Mouse (Mus musculus): ENCODE data around the gene C8a. TPM values are rescaled to one million over a fixed set of nuclear protein-coding genes. Genes with fewer than 3 reads are reported as not detected.

The C8a gene
- total RNA-seq (2021), result not detected

GRCm38 (mm10) chr4:104876323-104876722 lies at the start of gene C8a:
Gene C8a, minus strand, starts transcription at chr4:104876398.
- DNase-seq (ENCODE audit: low spot score in 2 of 2), result no peak
- intact Hi-C loops (cut with DNase I), result no loop called here

- DNase-seq (ENCODE audit: low spot score in 2 of 2), result no peak
- intact Hi-C loops (cut with DNase I), result no loop called here
Measured at GRCm38 (mm10) chr4:104925383-104925782, 49.2 kb upstream of the C8a start.

GRCm38 (mm10) chr4:104918017-104918416 lies 41.8 kb upstream of the C8a start:
- no peak for DNase-seq (ENCODE audit: low spot score in 2 of 2)
- intact Hi-C loops (cut with DNase I), result no loop called here

- intact Hi-C loops (cut with DNase I), result loop anchor here (5.0 kb wide), 2 partner anchors 208 to 1313 kb away; no protein-coding TSS in a partner anchor
Measured at GRCm38 (mm10) chr4:104914711-104915247, 38.6 kb upstream of the C8a start.

GRCm38 (mm10) chr4:104913291-104914129 lies 37.3 kb upstream of the C8a start, which contains the start of gene Fyb2:
Gene Fyb2, plus strand, starts transcription at chr4:104913456.
- DNase-seq (ENCODE audit: low spot score in 2 of 2), result no peak
- intact Hi-C loops (cut with DNase I), result loop anchor here (5.0 kb wide), 2 partner anchors 209 to 1314 kb away; no protein-coding TSS in a partner anchor

More at GRCm38 (mm10) chr4:104914711-104915247, 38.6 kb upstream of the C8a start:
- DNase-seq (ENCODE audit: low spot score in 2 of 2), result no peak

- intact Hi-C loops (cut with DNase I), result loop anchor here (2.0 to 5.0 kb wide), 3 partner anchors 89 to 1316 kb away; no protein-coding TSS in a partner anchor
- peak; percentile 61 to 63 for DNase-seq (ENCODE audit: low spot score in 2 of 2)
Measured at GRCm38 (mm10) chr4:104911685-104912084, 35.5 kb upstream of the C8a start.

- intact Hi-C loops (cut with DNase I), result no loop called here
- no peak for DNase-seq (ENCODE audit: low spot score in 2 of 2)
Measured at GRCm38 (mm10) chr4:104905049-104905448, 28.9 kb upstream of the C8a start.

GRCm38 (mm10) chr4:104902836-104903235 lies 26.6 kb upstream of the C8a start:
- intact Hi-C loops (cut with DNase I), result no loop called here
- no peak for DNase-seq (ENCODE audit: low spot score in 2 of 2)

- DNase-seq (ENCODE audit: low spot score in 2 of 2), result peak; percentile 84 to 89
- intact Hi-C loops (cut with DNase I), result loop anchor here (5.0 kb wide), 4 partner anchors 227 to 527 kb away; no protein-coding TSS in a partner anchor
Measured at GRCm38 (mm10) chr4:104894004-104894734, 18.0 kb upstream of the C8a start.

GRCm38 (mm10) chr4:104893588-104893987 lies 17.4 kb upstream of the C8a start:
- intact Hi-C loops (cut with DNase I), result loop anchor here (5.0 kb wide), 4 partner anchors 226 to 526 kb away; no protein-coding TSS in a partner anchor
- peak in 1 of 2 experiments; percentile 25 for DNase-seq (ENCODE audit: low spot score in 2 of 2)

GRCm38 (mm10) chr4:104891708-104892107 lies 15.5 kb upstream of the C8a start:
- no peak for DNase-seq (ENCODE audit: low spot score in 2 of 2)
- intact Hi-C loops (cut with DNase I), result loop anchor here (5.0 kb wide), 4 partner anchors 224 to 524 kb away; no protein-coding TSS in a partner anchor

GRCm38 (mm10) chr4:104888499-104889262 lies 12.5 kb upstream of the C8a start:
- no peak for DNase-seq (ENCODE audit: low spot score in 2 of 2)
- intact Hi-C loops (cut with DNase I), result no loop called here

GRCm38 (mm10) chr4:104887486-104887885 lies 11.3 kb upstream of the C8a start:
- DNase-seq (ENCODE audit: low spot score in 2 of 2), result no peak
- intact Hi-C loops (cut with DNase I), result no loop called here

- intact Hi-C loops (cut with DNase I), result no loop called here
- no peak for DNase-seq (ENCODE audit: low spot score in 2 of 2)
Measured at GRCm38 (mm10) chr4:104875832-104876231, 366 bp downstream of the C8a start.

- intact Hi-C loops (cut with DNase I), result no loop called here
- DNase-seq (ENCODE audit: low spot score in 2 of 2), result no peak
Measured at GRCm38 (mm10) chr4:104870196-104870595, 6.0 kb downstream of the C8a start.

GRCm38 (mm10) chr4:104869581-104869980 lies 6.6 kb downstream of the C8a start:
- no peak for DNase-seq (ENCODE audit: low spot score in 2 of 2)

GRCm38 (mm10) chr4:104864397-104864796 lies 11.8 kb downstream of the C8a start:
- intact Hi-C loops (cut with DNase I), result no loop called here

More at GRCm38 (mm10) chr4:104869581-104869980, 6.6 kb downstream of the C8a start:
- intact Hi-C loops (cut with DNase I), result no loop called here

GRCm38 (mm10) chr4:104861241-104861640 lies 15.0 kb downstream of the C8a start:
- intact Hi-C loops (cut with DNase I), result no loop called here
- DNase-seq (ENCODE audit: low spot score in 2 of 2), result no peak

More at GRCm38 (mm10) chr4:104864397-104864796, 11.8 kb downstream of the C8a start:
- DNase-seq (ENCODE audit: low spot score in 2 of 2), result no peak

GRCm38 (mm10) chr4:104857823-104858222 lies 18.4 kb downstream of the C8a start:
- intact Hi-C loops (cut with DNase I), result no loop called here
- no peak for DNase-seq (ENCODE audit: low spot score in 2 of 2)
